Mouse (Mus musculus): Measurements from ENCODE around the gene Gp6. TPM values are rescaled to one million over a fixed set of nuclear protein-coding genes. Genes with fewer than 3 reads are reported as not detected.
"Not testable (repeated sequence)": the region's sequence is repeated elsewhere in the genome, so short reads cannot be mapped to it uniquely, and the experiment has no call there.

Gp6 gene
- total RNA-seq (2022): not detected

DNA sequence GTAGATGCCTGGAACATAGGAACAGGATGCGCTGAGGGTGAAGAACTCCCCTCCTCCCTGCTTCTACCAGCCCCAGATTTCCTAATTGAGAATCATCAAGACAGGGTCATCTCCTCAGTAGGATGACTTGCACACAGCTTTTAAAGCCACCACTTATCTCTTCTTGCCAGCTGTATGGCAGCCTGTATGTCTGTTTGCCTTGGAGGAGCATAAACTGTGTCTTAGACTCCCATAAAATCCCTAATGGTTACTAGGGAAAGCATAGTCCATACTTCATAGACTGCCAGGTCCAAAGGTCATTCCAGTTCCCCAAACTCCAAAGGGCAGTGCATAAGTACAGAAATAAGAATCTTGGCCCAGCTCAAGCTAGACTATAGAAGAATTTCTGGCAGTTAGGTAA lies at the start of gene Gp6:
TSS of gene Gp6 (minus strand) at position 15 of the 400 bp plus-strand sequence.
- DNase-seq (ENCODE audit: low spot score in 2 of 2): no peak

DNA sequence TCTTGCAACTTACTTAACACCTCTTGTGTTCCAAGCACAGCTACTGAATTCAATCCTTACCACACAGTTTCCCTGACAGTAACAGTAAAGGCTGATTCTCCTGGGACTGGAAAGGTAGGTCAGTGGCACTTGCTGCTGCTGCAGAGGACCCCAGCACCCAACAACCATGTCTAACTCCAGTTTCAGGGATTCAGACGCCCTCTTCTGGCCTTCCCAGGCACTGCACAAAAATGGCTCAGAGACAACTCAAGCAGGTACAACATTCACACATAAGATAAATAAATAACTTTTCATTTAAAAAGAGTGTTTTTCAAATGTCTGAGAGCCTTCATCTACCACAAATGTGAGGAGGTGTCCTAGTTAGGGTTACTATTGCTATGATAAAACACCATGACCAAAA lies 49.6 kb upstream of the Gp6 start:
- DNase-seq (ENCODE audit: low spot score in 2 of 2): no peak

DNA sequence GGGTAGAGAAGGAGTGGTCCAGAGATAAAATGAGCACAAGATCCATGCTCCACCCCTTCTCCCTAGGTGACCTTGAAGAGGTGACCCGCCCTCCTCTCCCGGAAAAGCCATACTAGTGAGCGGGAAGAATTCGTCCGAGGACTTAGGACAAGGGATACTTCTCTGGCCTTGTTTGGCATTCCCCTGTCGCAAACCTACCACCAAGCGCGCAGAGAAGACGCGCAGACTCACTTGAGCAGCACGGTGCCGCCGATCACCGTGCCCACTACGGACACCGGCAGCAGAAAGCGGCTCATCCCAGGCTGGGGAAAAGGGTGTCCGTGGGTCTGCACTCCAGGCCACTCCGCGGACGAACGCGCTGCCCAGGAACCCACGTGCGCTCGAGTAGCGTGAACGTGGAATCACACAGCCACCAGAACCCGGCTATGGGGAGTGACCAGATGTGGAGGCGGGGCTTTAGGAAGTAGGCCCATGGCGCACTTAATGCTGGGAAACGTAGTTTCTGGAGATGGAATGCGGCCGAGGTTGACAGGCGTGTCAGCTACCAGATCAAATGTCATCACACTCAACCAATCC lies 47.8 kb upstream of the Gp6 start, which contains the start of gene Rdh13:
TSS of gene Rdh13 (minus strand) at position 434 of the 576 bp plus-strand sequence.
- DNase-seq (ENCODE audit: low spot score in 2 of 2): peak; percentile 74 to 90

DNA sequence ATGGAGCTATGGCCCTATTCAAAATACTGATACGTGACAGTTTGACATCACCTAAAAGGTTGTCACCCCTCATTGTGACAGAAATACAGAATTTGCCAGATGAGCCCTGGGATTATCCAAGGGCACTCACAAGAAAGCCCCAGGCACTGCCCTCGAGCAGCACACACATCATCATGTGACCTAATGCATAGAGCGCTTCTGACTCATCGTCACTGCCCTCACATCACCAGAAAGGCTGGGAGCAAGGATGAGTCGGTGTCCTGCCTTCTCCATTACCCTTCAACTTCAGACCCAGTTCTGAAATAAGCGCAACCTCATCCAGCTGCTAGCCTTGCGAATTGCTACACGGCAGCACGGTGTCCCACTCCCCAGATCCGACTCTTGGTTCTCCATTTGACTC lies 43.0 kb upstream of the Gp6 start:
- DNase-seq (ENCODE audit: low spot score in 2 of 2): no peak

DNA sequence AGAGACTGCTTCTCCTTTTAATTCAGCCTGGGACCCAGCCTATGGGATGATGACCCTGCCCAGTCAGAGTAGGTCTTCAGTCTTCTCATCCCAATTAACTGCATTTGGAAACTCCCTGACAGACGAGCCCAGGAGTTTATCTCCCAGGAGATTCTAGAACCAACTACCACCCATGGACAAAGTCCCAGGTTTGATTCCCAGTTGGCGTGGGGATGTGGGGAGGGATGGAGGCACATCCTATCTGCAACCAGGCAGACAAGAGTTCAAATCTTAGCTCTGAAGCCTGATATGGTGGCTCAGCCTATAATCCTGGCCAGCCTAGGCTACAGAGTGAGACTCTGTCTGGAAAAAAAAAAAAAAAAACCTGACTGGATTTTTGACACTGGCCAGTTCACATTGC lies 40.2 kb upstream of the Gp6 start:
- DNase-seq (ENCODE audit: low spot score in 2 of 2): no peak

DNA sequence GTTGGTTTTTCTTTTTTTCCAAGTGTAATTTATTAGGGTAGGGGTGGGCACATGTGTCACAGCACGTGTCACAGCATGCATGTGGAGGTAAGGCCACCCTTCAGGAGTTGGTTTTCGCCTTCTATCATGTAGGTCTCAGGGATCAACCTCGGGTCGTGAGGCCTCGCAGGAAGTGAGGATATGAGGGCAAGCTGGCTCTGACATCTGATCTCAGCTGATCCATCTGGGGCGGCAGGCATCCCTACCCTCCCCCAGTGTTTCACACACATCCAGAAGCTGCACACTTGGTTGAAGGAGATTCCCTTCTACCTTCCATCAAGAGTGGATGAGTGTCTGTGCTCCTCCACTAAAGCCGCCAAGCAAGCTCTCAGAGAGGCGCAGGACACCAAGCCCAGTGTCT lies 34.5 kb upstream of the Gp6 start:
- DNase-seq (ENCODE audit: low spot score in 2 of 2): no peak

DNA sequence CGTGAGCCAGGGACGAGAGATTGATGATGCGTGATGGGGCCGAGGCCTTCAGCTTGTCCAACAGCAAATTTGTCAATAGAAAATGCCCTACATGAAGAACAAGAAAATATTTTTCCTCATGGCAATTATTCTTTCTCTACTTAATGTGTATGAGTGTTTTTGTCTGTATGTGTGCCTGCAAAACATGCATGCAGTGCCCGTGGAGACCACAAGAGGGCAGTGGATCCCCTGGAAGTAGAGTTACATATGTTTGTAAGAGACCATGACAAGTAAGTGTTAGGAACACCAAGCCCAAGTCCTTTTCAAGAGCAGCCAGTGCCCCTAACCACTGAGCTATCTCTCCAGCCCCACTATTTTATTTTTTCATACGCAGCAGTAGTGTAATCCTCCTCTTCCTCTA lies 34.0 kb upstream of the Gp6 start:
- peak in 1 of 2 experiments; percentile 51 for DNase-seq (ENCODE audit: low spot score in 2 of 2)

DNA sequence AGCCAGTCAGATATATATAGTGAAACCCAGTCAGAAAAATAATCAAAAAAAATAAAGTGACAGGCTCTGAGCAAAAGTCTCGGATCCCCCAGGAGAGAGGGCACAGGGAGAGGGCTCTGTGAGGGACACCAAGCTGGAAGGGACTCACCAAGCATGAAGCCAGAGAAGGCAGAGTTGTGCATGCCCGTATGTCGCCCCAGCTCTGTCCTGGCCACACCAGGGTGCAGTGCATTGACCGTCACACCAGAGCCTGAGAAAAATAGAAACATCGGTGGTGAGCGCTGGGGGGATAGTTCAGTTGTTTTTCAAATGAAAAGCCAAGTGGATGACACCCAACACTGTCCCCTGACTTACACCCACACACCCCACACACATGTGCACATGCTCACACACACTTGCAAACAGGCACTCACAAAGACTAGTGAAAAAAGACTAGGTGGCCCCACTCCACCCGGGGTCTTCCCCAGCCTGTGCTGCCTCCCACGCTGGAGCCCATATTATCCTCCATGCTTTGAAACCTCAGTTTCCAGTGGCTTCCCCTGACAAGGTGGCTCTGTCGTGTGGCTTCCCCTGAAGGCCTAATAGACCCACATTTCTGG lies 32.8 kb upstream of the Gp6 start:
- DNase-seq (ENCODE audit: low spot score in 2 of 2): no peak

DNA sequence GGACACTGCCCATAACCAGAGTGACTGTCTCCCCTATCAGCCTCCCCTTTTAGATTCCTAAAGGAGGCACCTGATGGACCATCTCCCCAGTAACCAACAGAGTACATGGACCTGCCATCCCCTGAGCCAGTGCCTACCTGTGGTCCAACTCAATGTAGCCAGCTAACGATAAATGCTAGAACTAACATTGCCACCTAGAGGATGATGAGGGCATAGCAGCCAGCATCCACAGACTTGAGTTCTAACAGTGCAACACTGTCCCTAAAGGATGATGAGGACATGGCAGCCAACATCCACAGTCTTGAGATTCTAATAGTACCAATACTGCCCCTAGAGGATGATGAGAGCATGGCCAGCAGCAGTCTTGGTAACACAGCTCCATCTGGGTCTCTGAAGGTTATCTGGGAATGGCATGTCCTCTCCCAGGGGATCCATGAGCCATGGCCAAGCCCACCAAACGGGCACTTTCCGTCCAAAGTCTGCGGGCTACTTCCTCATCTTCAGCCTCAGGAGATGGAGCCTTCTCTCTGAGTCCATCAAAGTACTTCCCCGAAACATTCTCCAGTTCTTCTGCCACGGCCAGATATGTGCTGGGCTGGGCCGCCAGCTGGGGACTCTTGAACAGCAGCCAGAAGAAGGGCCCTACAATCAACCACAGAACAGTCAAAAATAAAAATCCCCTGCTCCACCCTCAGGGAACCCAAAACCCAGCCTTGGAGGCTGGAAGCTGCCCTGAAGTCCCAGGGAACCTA lies 29.8 kb upstream of the Gp6 start:
- peak; percentile 61 to 81 for DNase-seq (ENCODE audit: low spot score in 2 of 2)

DNA sequence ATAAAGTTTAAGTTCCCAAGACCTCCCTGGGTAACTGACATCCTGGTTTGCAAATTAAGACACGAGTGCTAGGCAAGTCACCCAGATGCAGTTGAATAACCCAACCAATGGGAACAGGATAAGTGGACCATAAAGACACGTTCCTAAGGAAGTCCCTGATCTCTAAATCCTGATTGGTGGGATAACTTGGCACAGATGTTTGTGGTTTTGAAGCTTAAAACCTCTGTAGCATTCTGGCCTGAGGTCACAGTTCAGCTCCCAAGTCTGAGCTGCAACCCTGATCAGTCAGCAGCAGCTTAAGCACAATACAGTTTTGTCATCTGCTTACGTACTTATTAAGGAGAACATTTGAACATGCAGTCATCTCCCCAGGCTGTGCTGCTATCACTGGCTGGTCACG lies 22.7 kb upstream of the Gp6 start:
- DNase-seq (ENCODE audit: low spot score in 2 of 2): no peak

DNA sequence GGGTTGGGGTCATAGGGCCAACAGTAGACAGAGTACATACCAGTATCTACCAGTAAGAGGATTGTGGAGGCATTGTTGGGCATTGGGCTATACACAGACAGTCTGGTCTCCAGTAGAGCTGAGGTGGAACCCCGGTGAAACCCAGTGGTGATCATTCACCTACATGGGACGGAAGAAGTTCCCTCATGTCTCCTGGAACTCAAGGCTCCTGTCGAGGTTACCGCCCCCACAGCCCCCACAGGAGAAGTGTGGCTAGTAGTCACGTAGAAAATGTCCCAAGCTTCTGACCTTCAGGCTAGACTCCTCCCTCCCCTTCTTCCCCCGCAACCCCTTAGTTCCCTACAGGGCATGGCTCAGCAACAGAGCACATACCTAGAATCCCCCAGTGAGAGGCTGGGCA lies 22.1 kb upstream of the Gp6 start:
- no peak for DNase-seq (ENCODE audit: low spot score in 2 of 2)

DNA sequence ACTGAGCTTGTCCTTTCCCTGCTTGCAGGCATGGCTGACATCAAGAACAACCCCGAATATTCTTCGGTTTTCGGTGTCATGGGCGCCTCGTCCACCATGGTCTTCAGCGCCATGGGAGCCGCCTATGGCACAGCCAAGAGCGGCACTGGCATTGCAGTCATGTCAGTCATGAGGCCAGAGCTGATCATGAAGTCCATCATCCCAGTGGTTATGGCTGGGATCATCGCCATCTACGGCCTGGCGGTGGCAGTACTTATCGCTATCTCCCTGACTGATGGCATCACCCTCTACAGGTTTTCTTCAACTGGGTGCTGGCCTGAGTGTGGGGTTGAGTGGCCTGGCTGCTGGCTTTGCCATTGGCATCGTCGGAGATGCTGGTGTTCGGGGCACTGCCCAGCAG lies 14.9 kb upstream of the Gp6 start:
- DNase-seq (ENCODE audit: low spot score in 2 of 2): not testable (repeated sequence)

DNA sequence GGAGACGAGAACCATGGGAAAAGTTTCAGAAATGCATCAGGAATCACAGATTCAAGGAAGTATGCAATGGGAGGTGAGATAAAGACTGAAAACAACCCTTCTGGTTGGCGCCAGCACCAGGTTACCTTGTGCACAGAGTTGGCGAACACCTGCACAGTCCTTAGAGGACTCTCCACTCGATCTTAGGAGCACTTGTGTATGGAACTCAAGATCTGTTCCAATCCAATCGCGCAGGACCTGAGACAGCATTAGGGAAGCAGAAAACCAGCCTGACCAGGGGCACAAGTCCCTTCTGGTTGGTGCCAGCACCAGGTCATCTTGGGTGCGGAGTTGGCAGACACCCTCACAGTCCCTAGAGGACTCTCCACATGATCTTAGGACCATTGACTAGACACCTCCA lies 24.0 kb downstream of the Gp6 start:
- DNase-seq (ENCODE audit: low spot score in 2 of 2): no peak

DNA sequence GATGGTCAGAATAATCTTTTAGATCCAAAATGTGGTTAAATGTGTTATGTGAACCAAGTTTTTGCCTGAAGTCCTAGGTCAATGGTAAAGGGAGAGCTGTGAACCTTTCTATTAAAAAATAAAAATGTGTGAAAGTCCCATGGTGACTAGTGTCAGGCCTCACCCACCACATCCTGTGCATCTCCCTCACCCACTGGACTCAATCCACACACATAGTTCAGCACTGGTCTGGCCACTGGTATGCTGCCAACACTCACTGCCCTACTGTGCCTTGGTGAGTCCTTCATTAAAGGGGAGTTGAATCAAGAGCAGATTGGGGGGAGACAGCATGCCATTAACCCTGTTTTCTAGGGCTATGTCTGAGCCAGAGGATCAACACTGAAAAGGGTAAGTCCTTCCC lies 60.0 kb downstream of the Gp6 start, which contains the start of gene Ncr1:
TSS of gene Ncr1 (plus strand) at position 216 of the 400 bp plus-strand sequence.
- no peak for DNase-seq (ENCODE audit: low spot score in 2 of 2)

DNA sequence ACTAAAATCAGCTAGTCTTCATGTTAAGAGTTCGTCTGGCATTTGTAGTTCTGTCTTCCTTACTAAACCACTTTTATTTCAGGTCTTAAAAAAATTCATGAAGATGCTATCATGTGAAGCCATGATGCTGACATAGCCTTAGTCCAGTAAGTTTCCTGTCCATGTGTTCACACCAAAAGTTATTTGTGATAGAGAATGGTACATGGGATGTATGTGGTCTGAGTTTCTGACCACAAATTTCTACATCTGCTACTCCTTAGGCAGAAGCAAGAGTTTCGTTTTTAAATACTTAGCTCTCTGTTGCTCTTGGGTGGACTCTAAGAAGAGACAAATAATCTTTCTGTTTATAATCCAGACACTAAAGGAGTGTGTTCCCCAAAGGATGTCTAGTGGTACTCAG lies 74.2 kb downstream of the Gp6 start:
- DNase-seq (ENCODE audit: low spot score in 2 of 2): no peak

Small RNAs within 50 kb of the gene (microRNA-seq; reads per million reads assigned to microRNA genes)
- 0 reads per million in 2 experiments for gene Gm24605
- gene Gm24752: 0 reads per million in 2 experiments
- 0 reads per million in 2 experiments for gene Gm25349

Other genes with a start within 250 kb of the Gp6 start
- 1 to 10 TPM; 5.4 to 7.1 (median 6.5) TPM for gene Leng9, start 247.4 kb downstream of the Gp6 start, total RNA-seq (2022)
- 1 to 10 TPM; 1.0 to 2.3 (median 1.6) TPM for gene Cdc42ep5, start 232.9 kb downstream of the Gp6 start, total RNA-seq (2022)
- under 1 TPM in 1 of 4 experiments, not detected in 3; 0.17 TPM for gene Lilra5, start 160.0 kb downstream of the Gp6 start, total RNA-seq (2022)
- not detected for gene Ncr1, start 60.0 kb downstream of the Gp6 start, total RNA-seq (2022)
- gene Rdh13, start 47.9 kb upstream of the Gp6 start, total RNA-seq (2022): 10 to 100 TPM; 27.5 to 29.5 (median 27.8) TPM
- gene Eps8l1, start 62.9 kb upstream of the Gp6 start, total RNA-seq (2022): 1 to 10 TPM; 1.5 to 3.6 (median 2.9) TPM
- gene Ppp1r12c, start 103.9 kb upstream of the Gp6 start, total RNA-seq (2022): 100 to 1,000 TPM; 142 to 158 (median 151) TPM
- gene Tnnt1, start 118.6 kb upstream of the Gp6 start, total RNA-seq (2022): 10 to 100 TPM in 1 of 4 experiments, 1 to 10 TPM in 3; 7.5 to 10.9 (median 8.2) TPM
- gene Tnni3, start 126.5 kb upstream of the Gp6 start, total RNA-seq (2022): 1 to 10 TPM; 1.9 to 4.5 (median 4.1) TPM
- under 1 TPM; 0.22 to 0.79 (median 0.30) TPM for gene Dnaaf3, start 134.7 kb upstream of the Gp6 start, total RNA-seq (2022)
- gene Syt5, start 149.8 kb upstream of the Gp6 start, total RNA-seq (2022): 100 to 1,000 TPM; 251 to 286 (median 266) TPM
- gene Ptprh, start 206.3 kb upstream of the Gp6 start, total RNA-seq (2022): 1 to 10 TPM in 3 of 4 experiments, under 1 TPM in 1; 0.79 to 1.7 (median 1.3) TPM
- 10 to 100 TPM in 3 of 4 experiments, 1 to 10 TPM in 1; 9.1 to 12.5 (median 12.2) TPM for gene Tmem86b, start 233.7 kb upstream of the Gp6 start, total RNA-seq (2022)